Mouse (Mus musculus) embryonic facial prominence, embryonic 15.5 days (tissue): ENCODE measurements at regions not wholly inside any gene's neighbourhood (a gene's known extent, or its start where the extent isn't known, plus 50 kb on each side); places are given as distances from the start of the nearest gene placed in this dataset.
A peak's percentile ranks its signal among the peaks of the same experiment; 100 is the strongest.

Experiments used
- ATAC-seq: fragments of 200-750 bp; cut with Nextera tagmentation; 2 replicates; pipeline ENCODE4 v1.8.0; 2017; ENCODE audit warnings: low read depth, moderate TSS enrichment; ENCODE audit not compliant: insufficient number of reproducible peaks, low FRiP score, low TSS enrichment
- H3K27ac ChIP-seq: fragments of 300-500 bp; sonication (generic); replicated peaks from 2 replicates; pipeline ENCODE4 v1.5.1; 2015; ENCODE audit warnings: mild to moderate bottlenecking, inconsistent platforms
- H3K27me3 ChIP-seq: fragments of 300-500 bp; sonication (generic); 2 replicates; pipeline ENCODE4 v1.6.1; 2015; ENCODE audit warnings: inconsistent platforms
- H3K36me3 ChIP-seq: fragments of 300-500 bp; sonication (generic); 2 replicates; pipeline ENCODE4 v1.6.1; 2015; ENCODE audit warnings: mild to moderate bottlenecking, inconsistent platforms
- H3K4me1 ChIP-seq: fragments of 300-500 bp; sonication (generic); 2 replicates; pipeline ENCODE4 v1.6.1; 2015; ENCODE audit warnings: inconsistent platforms
- H3K4me2 ChIP-seq: fragments of 300-500 bp; sonication (generic); replicated peaks from 2 replicates; pipeline ENCODE4 v1.6.1; 2015; ENCODE audit warnings: mild to moderate bottlenecking, inconsistent platforms
- H3K4me3 ChIP-seq: fragments of 300-500 bp; sonication (generic); replicated peaks from 2 replicates; pipeline ENCODE4 v1.5.1; 2015; ENCODE audit warnings: mild to moderate bottlenecking, inconsistent platforms
- H3K9ac ChIP-seq: fragments of 300-500 bp; sonication (generic); 2 replicates; pipeline ENCODE4 v1.6.1; 2015; ENCODE audit warnings: inconsistent platforms
- H3K9me3 ChIP-seq: fragments of 300-500 bp; sonication (generic); replicated peaks from 2 replicates; pipeline ENCODE4 v1.6.1; 2016; ENCODE audit warnings: inconsistent platforms
- WGBS: fragments of 180-500 bp; shearing (Covaris S2); methylation state at CpG from one replicate; pipeline ENCODE4 v1.1.7; 2015; 5-methylcytosine and 5-hydroxymethylcytosine counted together

GRCm38 (mm10) chr9:47313433-47313832 is 216.5 kb upstream of the Cadm1 start:
- no peak overlapping the region for H3K27ac ChIP-seq
- 58% methylated on average over 4 of the region's 4 CpGs for WGBS
- ATAC-seq: no peak

DNA sequence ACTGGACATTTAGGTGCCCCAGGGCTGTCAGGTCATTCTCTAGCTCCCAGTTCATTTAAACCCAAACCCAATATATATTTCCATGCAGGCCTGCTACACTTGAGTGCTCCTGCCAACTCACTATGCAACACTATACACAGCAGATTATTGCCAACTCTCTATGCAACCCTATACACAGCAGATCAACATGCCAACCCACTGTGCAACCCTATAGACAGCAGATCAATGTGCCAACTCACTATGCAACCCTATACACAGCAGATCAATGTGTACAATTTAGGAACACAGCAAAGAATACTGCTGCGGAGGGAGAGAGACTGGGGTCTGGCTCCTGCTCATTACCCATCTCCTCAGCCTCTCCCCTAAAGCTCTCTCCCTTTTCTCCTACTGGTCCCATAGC is 215.7 kb upstream of the Cadm1 start:
- Histone ChIP-seq H3K27ac (no peak overlapping the region), H3K9ac (no peak overlapping the region), H3K27me3 (no peaks in the 10 kb centered on the region), H3K36me3 (no peaks in the 10 kb centered on the region), H3K4me3 (no peak overlapping the region), H3K9me3 (no peaks in the 10 kb centered on the region), H3K4me1 (no peaks in the 10 kb centered on the region), H3K4me2 (no peak overlapping the region)
- peak; percentile 60; the same call in 1 of the 2 replicates for ATAC-seq
- WGBS: 85% methylated on average over 1 of the region's 1 CpGs

More at GRCm38 (mm10) chr9:47313433-47313832, 216.5 kb upstream of the Cadm1 start:
- no peak overlapping the region for H3K4me3 ChIP-seq
- no peak overlapping the region for H3K4me2 ChIP-seq
- H3K9ac ChIP-seq: no peak overlapping the region
- H3K9me3 ChIP-seq: no peaks in the 10 kb centered on the region
- H3K36me3 ChIP-seq: no peaks in the 10 kb centered on the region
- H3K4me1 ChIP-seq: no peaks in the 10 kb centered on the region
- no peaks in the 10 kb centered on the region for H3K27me3 ChIP-seq

DNA sequence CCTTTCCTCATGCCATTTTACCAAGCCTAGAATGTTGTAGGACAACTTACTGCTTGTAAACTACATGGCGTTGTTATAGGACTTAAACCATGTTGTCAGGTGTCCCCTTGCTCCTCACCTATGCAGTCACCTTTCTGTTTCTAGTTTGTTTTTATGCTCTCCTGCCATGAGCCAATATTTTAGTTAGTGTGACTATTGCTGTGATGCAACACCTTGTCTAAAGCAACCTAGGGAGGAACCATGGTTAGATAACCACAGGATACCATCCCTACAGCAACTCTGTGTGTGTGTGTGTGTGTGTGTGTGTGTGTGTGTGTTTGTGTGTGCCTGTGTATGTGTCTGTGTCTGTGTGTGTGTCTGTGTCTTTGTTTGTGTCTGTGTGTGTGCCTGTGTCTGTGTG is 209.6 kb upstream of the Cadm1 start:
- WGBS: 95% methylated on average over 1 of the region's 1 CpGs
- Histone ChIP-seq H3K9me3 (no peaks in the 10 kb centered on the region), H3K4me2 (no peak overlapping the region), H3K27me3 (no peaks in the 10 kb centered on the region), H3K9ac (no peak overlapping the region), H3K4me1 (peaks cover 12% of the 10 kb centered on the region; the same call in 1 of the 2 replicates), H3K27ac (no peak overlapping the region), H3K4me3 (no peak overlapping the region), H3K36me3 (no peaks in the 10 kb centered on the region)
- no peak for ATAC-seq

GRCm38 (mm10) chr9:47321106-47321789 is 208.7 kb upstream of the Cadm1 start:
- H3K9ac ChIP-seq: no peak overlapping the region
- no peak overlapping the region for H3K27ac ChIP-seq
- no peak overlapping the region for H3K4me2 ChIP-seq
- peaks cover 12% of the 10 kb centered on the region; the same call in 1 of the 2 replicates for H3K4me1 ChIP-seq
- ATAC-seq: no peak
- no peaks in the 10 kb centered on the region for H3K9me3 ChIP-seq
- H3K36me3 ChIP-seq: no peaks in the 10 kb centered on the region
- H3K27me3 ChIP-seq: no peaks in the 10 kb centered on the region
- H3K4me3 ChIP-seq: no peak overlapping the region
- WGBS: 83% methylated on average over 10 of the region's 10 CpGs

GRCm38 (mm10) chr9:47322293-47322692 is 207.7 kb upstream of the Cadm1 start:
- ATAC-seq: no peak
- 58% methylated on average over 5 of the region's 5 CpGs for WGBS

GRCm38 (mm10) chr9:47323051-47323450 is 206.9 kb upstream of the Cadm1 start:
- 12% methylated on average over 5 of the region's 5 CpGs for WGBS
- H3K36me3 ChIP-seq: no peaks in the 10 kb centered on the region
- H3K9me3 ChIP-seq: no peaks in the 10 kb centered on the region
- no peaks in the 10 kb centered on the region for H3K27me3 ChIP-seq
- H3K27ac ChIP-seq: no peak overlapping the region
- no peak overlapping the region for H3K4me3 ChIP-seq
- no peak overlapping the region for H3K4me2 ChIP-seq
- H3K4me1 ChIP-seq: peaks cover 12% of the 10 kb centered on the region; the same call in 1 of the 2 replicates
- peak; percentile 79 for ATAC-seq
- H3K9ac ChIP-seq: no peak overlapping the region

More at GRCm38 (mm10) chr9:47322293-47322692, 207.7 kb upstream of the Cadm1 start:
- no peaks in the 10 kb centered on the region for H3K36me3 ChIP-seq
- no peaks in the 10 kb centered on the region for H3K27me3 ChIP-seq
- no peaks in the 10 kb centered on the region for H3K9me3 ChIP-seq
- no peak overlapping the region for H3K4me3 ChIP-seq
- no peak overlapping the region for H3K9ac ChIP-seq
- peaks cover 12% of the 10 kb centered on the region; the same call in 1 of the 2 replicates for H3K4me1 ChIP-seq
- H3K27ac ChIP-seq: no peak overlapping the region
- no peak overlapping the region for H3K4me2 ChIP-seq

GRCm38 (mm10) chr9:47327575-47327974 is 202.4 kb upstream of the Cadm1 start:
- Histone ChIP-seq H3K4me1 (peaks cover 7% of the 10 kb centered on the region; the same call in 1 of the 2 replicates), H3K4me2 (no peak overlapping the region), H3K27ac (no peak overlapping the region), H3K9me3 (no peaks in the 10 kb centered on the region), H3K9ac (no peak overlapping the region), H3K36me3 (no peaks in the 10 kb centered on the region), H3K4me3 (no peak overlapping the region), H3K27me3 (no peaks in the 10 kb centered on the region)
- no peak for ATAC-seq
- WGBS: 98% methylated on average over 2 of the region's 2 CpGs

DNA sequence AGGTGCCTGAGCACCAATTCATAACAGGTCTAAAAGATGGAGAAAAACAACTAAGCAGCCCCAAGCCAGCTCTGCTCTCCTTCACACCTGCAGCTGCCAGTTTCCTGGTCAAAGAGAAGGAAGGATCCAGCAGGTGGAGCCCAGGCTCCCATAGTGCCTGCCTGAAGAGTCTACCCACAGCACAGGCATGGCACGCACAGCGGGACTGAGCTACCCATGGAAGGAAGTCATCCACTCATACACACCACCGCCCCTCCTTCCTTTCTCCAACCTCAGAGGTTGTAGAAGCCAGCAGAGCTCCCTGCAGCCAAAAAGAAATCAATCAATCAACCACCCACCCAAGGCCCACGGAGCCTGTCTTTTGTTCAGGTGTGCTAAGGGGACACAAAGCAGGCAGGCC is 197.0 kb upstream of the Cadm1 start:
- 80% methylated on average over 4 of the region's 4 CpGs for WGBS

GRCm38 (mm10) chr9:47338221-47338620 is 191.8 kb upstream of the Cadm1 start:
- Histone ChIP-seq H3K36me3 (no peaks in the 10 kb centered on the region), H3K9me3 (no peaks in the 10 kb centered on the region), H3K27ac (no peak overlapping the region), H3K4me2 (no peak overlapping the region), H3K4me1 (0 out of 2 replicates have a peak, but pooled peaks cover 5% of the 10 kb centered on the region), H3K27me3 (peaks cover 3% of the 10 kb centered on the region; the same call in 1 of the 2 replicates), H3K4me3 (no peak overlapping the region), H3K9ac (no peak overlapping the region)
- no peak for ATAC-seq
- WGBS: 69% methylated on average over 4 of the region's 4 CpGs

More for the DNA sequence above, 197.0 kb upstream of the Cadm1 start:
- Histone ChIP-seq H3K9me3 (no peaks in the 10 kb centered on the region), H3K27ac (no peak overlapping the region), H3K9ac (no peak overlapping the region), H3K4me1 (0 out of 2 replicates have a peak, but pooled peaks cover 5% of the 10 kb centered on the region), H3K4me2 (no peak overlapping the region), H3K36me3 (no peaks in the 10 kb centered on the region), H3K27me3 (no peaks in the 10 kb centered on the region; the same call in 1 of the 2 replicates), H3K4me3 (no peak overlapping the region)
- ATAC-seq: no peak; the same call in 1 of the 2 replicates

DNA sequence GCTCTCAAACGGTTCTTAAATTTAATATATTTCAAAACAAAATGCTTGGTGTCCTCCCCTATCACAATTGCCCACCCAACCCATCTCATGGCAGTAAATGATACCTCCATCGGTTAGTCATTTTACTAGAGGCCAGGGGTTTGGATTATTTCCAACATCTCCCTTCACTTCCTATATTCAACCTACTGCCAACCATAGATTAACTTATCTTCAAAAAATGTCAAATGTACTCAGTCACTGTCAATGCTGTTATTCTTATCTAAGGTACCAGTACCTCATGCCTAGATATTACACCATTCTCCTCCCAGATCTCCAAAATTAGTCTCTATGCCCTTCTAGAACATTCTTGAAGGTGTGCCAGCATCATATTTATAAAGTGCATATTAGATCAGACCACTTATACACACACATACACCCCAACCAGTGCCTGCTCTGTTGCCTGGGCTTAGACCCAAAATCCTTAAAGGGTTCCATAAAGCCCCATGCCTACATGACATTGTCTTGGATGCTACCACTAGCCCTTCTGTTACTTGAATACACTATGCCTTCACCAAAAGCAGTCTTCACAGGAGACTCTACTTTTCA is 183.4 kb upstream of the Cadm1 start:
- Histone ChIP-seq H3K36me3 (no peaks in the 10 kb centered on the region), H3K4me2 (no peak overlapping the region), H3K4me1 (no peaks in the 10 kb centered on the region), H3K27me3 (no peaks in the 10 kb centered on the region), H3K4me3 (no peak overlapping the region), H3K9ac (no peak overlapping the region), H3K9me3 (no peaks in the 10 kb centered on the region), H3K27ac (no peak overlapping the region)
- 81% methylated on average over 2 of the region's 2 CpGs for WGBS
- ATAC-seq: no peak

DNA sequence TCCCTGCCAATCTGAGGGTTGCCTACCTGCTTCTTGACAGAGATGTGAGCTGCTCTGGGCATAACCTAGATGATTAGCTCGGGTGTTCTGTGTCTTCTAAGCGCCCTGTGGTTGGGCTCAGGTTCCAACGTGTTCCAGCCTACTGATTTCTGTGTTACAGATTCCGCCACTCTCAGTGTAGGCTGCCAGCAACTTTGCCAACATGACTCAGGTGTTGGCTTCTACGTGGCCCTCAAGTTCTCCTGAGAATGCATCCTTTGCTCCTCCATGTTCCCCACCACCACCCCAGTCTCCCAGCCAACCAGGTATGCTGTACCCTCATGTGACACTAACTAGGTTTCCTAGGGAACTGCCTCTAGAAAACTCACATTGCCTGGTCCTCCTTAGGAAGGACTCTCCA is 179.7 kb upstream of the Cadm1 start:
- Histone ChIP-seq H3K27ac (no peak overlapping the region), H3K36me3 (no peaks in the 10 kb centered on the region), H3K4me1 (peaks cover 18% of the 10 kb centered on the region), H3K4me2 (no peak overlapping the region), H3K9me3 (no peaks in the 10 kb centered on the region), H3K9ac (no peak overlapping the region), H3K4me3 (no peak overlapping the region), H3K27me3 (no peaks in the 10 kb centered on the region)
- ATAC-seq: no peak
- 61% methylated on average over 5 of the region's 5 CpGs for WGBS
